Mouse (Mus musculus): ENCODE data around the gene Dctn3. TPM values are rescaled to one million over a fixed set of nuclear protein-coding genes. Genes with fewer than 3 reads are reported as not detected.

Gene Dctn3
- polyA plus RNA-seq, 1 experiment from 2014 or later, result 313 TPM

GRCm38 (mm10) chr4:41682789-41683188, 40.2 kb downstream of the Dctn3 start:
- WGBS, result 20% methylated on average over 6 of the region's 6 CpGs
- peaks cover 18% of the 10 kb centered on the region; the same call in 1 of the 2 replicates for H3K4me1 ChIP-seq (ENCODE audit: control insufficient read depth, insufficient read depth, low read length)
- H3K36me3 ChIP-seq (ENCODE audit: control insufficient read depth, insufficient read depth, low read length), result no peaks in the 10 kb centered on the region
- H3K9ac ChIP-seq (ENCODE audit: low read depth, low read length), result no peak overlapping the region
- H3K4me3 ChIP-seq (ENCODE audit: low read depth, low read length), result no peak overlapping the region
- no peaks in the 10 kb centered on the region for H3K9me3 ChIP-seq (replicated peaks; ENCODE audit: control insufficient read depth, low read length, poor library complexity, severe bottlenecking)
- peak overlapping the region; percentile 33 for H3K4me2 ChIP-seq (ENCODE audit: low read length)
- H3K27ac ChIP-seq (ENCODE audit: low read length), result peak overlapping the region; percentile 40; the same call in 1 of the 2 replicates
- H3K27me3 ChIP-seq (ENCODE audit: control insufficient read depth, insufficient read depth, low read depth, low read length), result no peaks in the 10 kb centered on the region
- no peak for ATAC-seq

DNA sequence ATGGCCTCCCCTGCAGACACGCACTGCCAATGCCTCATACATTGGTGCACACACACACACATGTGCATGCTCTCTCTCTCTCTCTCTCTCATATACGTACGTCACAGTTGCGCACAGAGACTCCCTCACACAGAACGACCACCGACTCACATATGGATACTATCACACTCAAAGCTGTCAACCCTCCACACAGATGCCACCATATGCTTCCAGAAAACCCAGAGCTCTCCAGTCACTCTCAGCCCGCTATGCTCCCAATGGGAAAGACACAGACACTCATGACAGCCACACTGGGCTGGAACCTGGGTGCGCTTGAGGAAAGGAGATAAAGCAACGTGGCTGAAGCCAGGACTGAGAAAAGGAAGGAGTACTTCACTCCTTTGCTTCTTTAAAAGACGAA, 41.0 kb downstream of the Dctn3 start:
- Histone ChIP-seq H3K4me3 (ENCODE audit: low read depth, low read length) (no peak overlapping the region), H3K4me1 (ENCODE audit: control insufficient read depth, insufficient read depth, low read length) (peaks cover 26% of the 10 kb centered on the region), H3K27ac (ENCODE audit: low read length) (no peak overlapping the region), H3K36me3 (ENCODE audit: control insufficient read depth, insufficient read depth, low read length) (no peaks in the 10 kb centered on the region), H3K9me3 (replicated peaks; ENCODE audit: control insufficient read depth, low read length, poor library complexity, severe bottlenecking) (no peaks in the 10 kb centered on the region), H3K27me3 (ENCODE audit: control insufficient read depth, insufficient read depth, low read depth, low read length) (no peaks in the 10 kb centered on the region), H3K9ac (ENCODE audit: low read depth, low read length) (no peak overlapping the region), H3K4me2 (ENCODE audit: low read length) (no peak overlapping the region)
- no peak for ATAC-seq
- 68% methylated on average over 10 of the region's 10 CpGs for WGBS

DNA sequence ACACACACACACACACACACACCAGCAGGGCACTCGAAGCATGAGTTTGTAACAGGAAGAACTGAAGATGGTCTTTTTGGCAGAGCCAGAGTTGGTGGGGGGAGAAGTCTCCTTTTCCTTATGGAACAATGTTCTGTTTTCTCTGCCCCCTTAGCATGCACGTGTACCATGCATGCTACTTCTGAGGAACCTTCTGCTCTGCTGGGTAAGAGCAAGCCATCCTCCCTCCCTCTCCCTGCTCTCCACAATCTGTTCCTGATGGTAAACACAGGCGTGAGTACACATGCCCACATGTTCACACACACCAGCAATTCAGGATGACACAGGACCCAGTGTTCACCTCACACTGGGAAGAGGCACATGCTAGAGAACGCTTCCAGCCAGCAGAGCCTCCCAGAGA, 41.8 kb downstream of the Dctn3 start:
- Histone ChIP-seq H3K4me2 (ENCODE audit: low read length) (no peak overlapping the region), H3K36me3 (ENCODE audit: control insufficient read depth, insufficient read depth, low read length) (no peaks in the 10 kb centered on the region), H3K27ac (ENCODE audit: low read length) (no peak overlapping the region), H3K4me3 (ENCODE audit: low read depth, low read length) (no peak overlapping the region), H3K4me1 (ENCODE audit: control insufficient read depth, insufficient read depth, low read length) (peaks cover 34% of the 10 kb centered on the region), H3K9ac (ENCODE audit: low read depth, low read length) (no peak overlapping the region), H3K27me3 (ENCODE audit: control insufficient read depth, insufficient read depth, low read depth, low read length) (no peaks in the 10 kb centered on the region), H3K9me3 (replicated peaks; ENCODE audit: control insufficient read depth, low read length, poor library complexity, severe bottlenecking) (no peaks in the 10 kb centered on the region)
- no peak for ATAC-seq
- WGBS, result 53% methylated on average over 4 of the region's 4 CpGs

- H3K4me3 ChIP-seq (ENCODE audit: low read depth, low read length), result no peak overlapping the region
- H3K4me1 ChIP-seq (ENCODE audit: control insufficient read depth, insufficient read depth, low read length), result peaks cover 42% of the 10 kb centered on the region
- 0 out of 2 replicates have a peak, but pooled peaks have one; percentile 12 for ATAC-seq
- no peaks in the 10 kb centered on the region for H3K36me3 ChIP-seq (ENCODE audit: control insufficient read depth, insufficient read depth, low read length)
- no peak overlapping the region for H3K9ac ChIP-seq (ENCODE audit: low read depth, low read length)
- no peak overlapping the region for H3K4me2 ChIP-seq (ENCODE audit: low read length)
- H3K9me3 ChIP-seq (replicated peaks; ENCODE audit: control insufficient read depth, low read length, poor library complexity, severe bottlenecking), result no peaks in the 10 kb centered on the region
- H3K27me3 ChIP-seq (ENCODE audit: control insufficient read depth, insufficient read depth, low read depth, low read length), result no peaks in the 10 kb centered on the region
- WGBS, result 29% methylated on average over 2 of the region's 2 CpGs
- no peak overlapping the region for H3K27ac ChIP-seq (ENCODE audit: low read length)
Measured at GRCm38 (mm10) chr4:41679291-41679690, 43.7 kb downstream of the Dctn3 start.

DNA sequence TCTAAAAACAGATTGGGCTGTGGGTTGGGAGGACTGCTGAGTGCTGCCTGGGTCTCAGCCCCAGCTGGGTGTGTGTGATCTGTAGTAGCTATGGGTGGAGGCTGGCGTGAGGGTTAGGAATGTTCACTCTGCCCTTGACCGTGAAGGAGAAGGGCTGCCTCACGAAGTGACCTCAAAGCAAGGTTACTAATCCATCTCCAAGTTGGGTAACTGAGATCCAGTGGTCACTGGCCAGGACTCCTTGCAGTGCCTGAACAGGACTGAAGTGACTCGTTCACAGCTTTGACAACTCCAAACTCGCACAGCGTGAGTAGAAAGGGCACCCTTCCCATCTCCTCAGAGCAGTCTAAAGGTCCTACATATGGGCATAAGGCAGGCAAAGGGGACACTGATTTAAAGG, 44.1 kb downstream of the Dctn3 start:
- no peak overlapping the region for H3K4me2 ChIP-seq (ENCODE audit: low read length)
- ATAC-seq, result no peak
- no peaks in the 10 kb centered on the region for H3K27me3 ChIP-seq (ENCODE audit: control insufficient read depth, insufficient read depth, low read depth, low read length)
- no peaks in the 10 kb centered on the region for H3K9me3 ChIP-seq (replicated peaks; ENCODE audit: control insufficient read depth, low read length, poor library complexity, severe bottlenecking)
- H3K27ac ChIP-seq (ENCODE audit: low read length), result no peak overlapping the region
- no peak overlapping the region for H3K9ac ChIP-seq (ENCODE audit: low read depth, low read length)
- peaks cover 42% of the 10 kb centered on the region for H3K4me1 ChIP-seq (ENCODE audit: control insufficient read depth, insufficient read depth, low read length)
- no peaks in the 10 kb centered on the region for H3K36me3 ChIP-seq (ENCODE audit: control insufficient read depth, insufficient read depth, low read length)
- H3K4me3 ChIP-seq (ENCODE audit: low read depth, low read length), result no peak overlapping the region
- 69% methylated on average over 6 of the region's 6 CpGs for WGBS

DNA sequence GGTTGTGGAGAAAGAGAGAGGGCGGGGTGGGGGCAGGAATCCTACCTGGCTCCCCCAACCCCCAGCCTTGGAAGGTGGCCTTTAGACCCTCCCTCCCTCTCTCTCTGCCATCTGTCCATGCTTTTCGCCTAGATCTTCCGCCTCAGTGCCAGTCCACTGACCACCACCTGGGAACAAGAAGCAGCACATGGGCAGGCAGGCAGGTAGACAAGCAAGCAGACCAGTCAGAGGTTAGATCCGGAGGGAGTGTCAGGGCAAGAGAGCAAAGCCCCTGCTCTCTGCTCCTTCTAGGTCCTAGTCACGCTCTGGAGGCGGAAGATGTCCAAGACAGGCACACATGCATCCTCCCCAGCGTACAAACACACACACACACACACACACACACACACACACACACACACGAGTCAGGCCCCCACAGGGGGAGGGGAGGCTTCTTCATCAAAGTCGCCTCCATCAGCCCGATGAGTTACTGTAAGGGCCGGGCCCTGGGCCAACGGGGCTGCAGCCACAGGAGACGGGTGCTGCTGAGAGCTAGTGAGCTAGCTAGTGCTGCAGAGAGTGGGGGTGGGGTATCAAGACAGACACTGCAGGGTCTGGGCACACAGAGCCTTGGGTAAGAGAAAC, 45.9 kb downstream of the Dctn3 start:
- Histone ChIP-seq H3K36me3 (ENCODE audit: control insufficient read depth, insufficient read depth, low read length) (no peaks in the 10 kb centered on the region), H3K27me3 (ENCODE audit: control insufficient read depth, insufficient read depth, low read depth, low read length) (no peaks in the 10 kb centered on the region), H3K9me3 (replicated peaks; ENCODE audit: control insufficient read depth, low read length, poor library complexity, severe bottlenecking) (no peaks in the 10 kb centered on the region), H3K9ac (ENCODE audit: low read depth, low read length) (peak overlapping the region; percentile 11; the same call in 1 of the 2 replicates), H3K4me1 (ENCODE audit: control insufficient read depth, insufficient read depth, low read length) (peaks cover 46% of the 10 kb centered on the region), H3K4me3 (ENCODE audit: low read depth, low read length) (no peak overlapping the region), H3K4me2 (ENCODE audit: low read length) (0 out of 2 replicates have a peak overlapping the region, but pooled peaks have one; percentile 12), H3K27ac (ENCODE audit: low read length) (peak overlapping the region; percentile 60)
- peak; percentile 36; the same call in 1 of the 2 replicates for ATAC-seq
- 46% methylated on average over 13 of the region's 13 CpGs for WGBS

DNA sequence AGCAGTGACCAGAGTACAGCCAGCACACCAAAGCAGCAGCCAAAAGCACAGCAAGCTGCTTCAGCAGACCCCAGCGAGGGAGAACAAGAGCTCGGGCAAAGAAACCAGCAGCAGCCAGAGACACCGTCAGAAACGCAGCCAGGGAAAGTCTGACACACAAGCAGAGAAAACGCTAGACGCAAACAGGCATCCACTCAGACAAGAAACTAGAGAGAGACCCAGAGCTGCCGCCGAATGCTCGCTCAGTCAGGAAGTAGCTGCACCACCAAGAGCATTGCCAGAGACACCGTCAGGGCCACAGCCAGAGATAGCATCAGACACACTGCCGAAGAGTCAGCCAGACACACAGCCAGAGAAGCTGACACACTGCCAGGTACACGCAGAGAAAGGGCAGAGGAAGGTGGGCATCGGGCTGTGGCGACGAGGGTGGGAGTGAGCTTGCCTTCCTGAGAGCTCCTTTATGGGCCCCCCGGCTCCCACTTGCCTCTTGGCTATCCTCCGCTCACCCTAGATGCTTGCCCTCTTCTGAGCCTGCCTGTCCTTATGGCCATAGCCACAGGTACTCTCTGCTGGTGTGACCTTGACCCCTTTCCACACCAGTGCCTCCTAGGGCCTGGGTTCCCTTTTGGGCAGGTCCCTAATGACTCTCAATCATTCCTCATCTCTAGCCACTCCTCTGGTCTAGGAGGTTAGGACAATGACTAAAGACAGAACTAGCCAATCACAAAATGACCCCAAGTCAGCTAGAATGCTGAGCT, 46.5 kb downstream of the Dctn3 start:
- no peak overlapping the region for H3K4me3 ChIP-seq (ENCODE audit: low read depth, low read length)
- H3K4me2 ChIP-seq (ENCODE audit: low read length), result no peak overlapping the region
- WGBS, result 61% methylated on average over 17 of the region's 17 CpGs
- H3K27ac ChIP-seq (ENCODE audit: low read length), result peak overlapping the region; percentile 62
- H3K27me3 ChIP-seq (ENCODE audit: control insufficient read depth, insufficient read depth, low read depth, low read length), result no peaks in the 10 kb centered on the region
- ATAC-seq, result no peak
- no peaks in the 10 kb centered on the region for H3K9me3 ChIP-seq (replicated peaks; ENCODE audit: control insufficient read depth, low read length, poor library complexity, severe bottlenecking)
- H3K36me3 ChIP-seq (ENCODE audit: control insufficient read depth, insufficient read depth, low read length), result no peaks in the 10 kb centered on the region
- peaks cover 51% of the 10 kb centered on the region for H3K4me1 ChIP-seq (ENCODE audit: control insufficient read depth, insufficient read depth, low read length)
- 0 out of 2 replicates have a peak overlapping the region, but pooled peaks have one; percentile 32 for H3K9ac ChIP-seq (ENCODE audit: low read depth, low read length)

- no peaks in the 10 kb centered on the region for H3K27me3 ChIP-seq (ENCODE audit: control insufficient read depth, insufficient read depth, low read depth, low read length)
- no peaks in the 10 kb centered on the region for H3K36me3 ChIP-seq (ENCODE audit: control insufficient read depth, insufficient read depth, low read length)
- WGBS, result 34% methylated on average over 19 of the region's 19 CpGs
- no peak overlapping the region for H3K4me2 ChIP-seq (ENCODE audit: low read length)
- peaks cover 45% of the 10 kb centered on the region for H3K4me1 ChIP-seq (ENCODE audit: control insufficient read depth, insufficient read depth, low read length)
- no peaks in the 10 kb centered on the region for H3K9me3 ChIP-seq (replicated peaks; ENCODE audit: control insufficient read depth, low read length, poor library complexity, severe bottlenecking)
- no peak overlapping the region for H3K27ac ChIP-seq (ENCODE audit: low read length)
- H3K4me3 ChIP-seq (ENCODE audit: low read depth, low read length), result no peak overlapping the region
- no peak for ATAC-seq
- H3K9ac ChIP-seq (ENCODE audit: low read depth, low read length), result no peak overlapping the region
Measured at GRCm38 (mm10) chr4:41673186-41673585, 49.8 kb downstream of the Dctn3 start.

- 26% methylated on average over 8 of the region's 8 CpGs for WGBS
- Histone ChIP-seq H3K9ac (ENCODE audit: low read depth, low read length) (peak overlapping the region; percentile 33; the same call in 1 of the 2 replicates), H3K4me2 (ENCODE audit: low read length) (no peak overlapping the region), H3K9me3 (replicated peaks; ENCODE audit: control insufficient read depth, low read length, poor library complexity, severe bottlenecking) (no peaks in the 10 kb centered on the region), H3K27ac (ENCODE audit: low read length) (peak overlapping the region; percentile 60; the same call in 1 of the 2 replicates), H3K27me3 (ENCODE audit: control insufficient read depth, insufficient read depth, low read depth, low read length) (no peaks in the 10 kb centered on the region), H3K4me1 (ENCODE audit: control insufficient read depth, insufficient read depth, low read length) (peaks cover 40% of the 10 kb centered on the region), H3K4me3 (ENCODE audit: low read depth, low read length) (no peak overlapping the region), H3K36me3 (ENCODE audit: control insufficient read depth, insufficient read depth, low read length) (no peaks in the 10 kb centered on the region)
- no peak for ATAC-seq
Measured at GRCm38 (mm10) chr4:41672522-41672963, 50.4 kb downstream of the Dctn3 start.

Measured in midbrain, embryonic 16.5 days (tissue).